9 mouse cellular contexts compared by ENCODE assay signal in the genomic region with DNA sequence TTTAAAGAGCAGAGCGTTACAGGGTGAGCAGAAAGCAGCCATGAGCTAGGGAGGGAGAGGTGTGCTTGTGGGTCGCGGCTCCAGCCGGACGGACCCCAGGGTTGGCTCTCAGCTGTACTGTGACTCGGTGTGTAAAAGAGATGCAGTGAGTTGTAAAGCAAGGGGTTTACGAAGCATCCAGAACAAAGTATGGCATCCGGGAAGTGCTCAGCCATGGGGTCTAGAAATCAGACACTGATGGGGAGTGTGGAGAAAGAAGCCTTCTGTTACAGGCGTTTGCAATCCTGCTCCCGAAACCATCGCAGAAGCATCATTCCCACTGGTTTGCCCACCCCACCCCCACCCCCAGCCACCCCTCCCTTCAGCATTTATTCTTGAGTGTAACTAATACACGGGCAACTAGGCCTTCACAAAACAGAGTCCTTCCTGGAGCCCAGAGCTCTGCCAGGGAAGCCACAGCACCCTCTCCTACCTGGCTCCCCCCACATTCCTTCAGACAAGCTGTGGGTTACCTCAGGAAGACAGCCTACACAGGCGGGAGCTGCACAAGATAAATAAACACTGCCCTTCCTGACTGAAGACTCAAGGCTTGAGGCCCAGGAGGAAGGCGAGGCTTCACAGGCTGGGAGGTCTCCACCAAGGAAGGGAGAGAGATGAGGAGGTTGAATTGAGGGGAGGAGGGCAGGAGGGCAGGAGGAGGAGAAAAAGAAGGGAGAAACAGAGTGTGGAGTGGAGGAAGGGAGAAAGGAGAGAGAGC.
DNase-seq lines count a peak whose midpoint lies in the region; ATAC-seq lines count a peak whose summit lies in the region.
"Had no signal": no experiment of that assay in that cellular context is flagged by ENCODE, and none has a peak within 500 bp of the region (broad histone marks: within the 10 kb centered on the region; RNA-seq: fewer than 3 reads in every experiment).

No protein-coding gene starts in this region.

- intact Hi-C loops in heart, postnatal 10 days (cut with DNase I) = no loop called here

- H3K9me3 ChIP-seq in heart, embryonic 13.5 days = no peaks in the 10 kb centered on the region
- no peaks in the 10 kb centered on the region for H3K9me3 ChIP-seq in hindbrain, embryonic 13.5 days
- H3K9me3 ChIP-seq in midbrain, embryonic 12.5 days = no peaks in the 10 kb centered on the region

- H3K36me3 ChIP-seq in heart, embryonic 13.5 days = no peaks in the 10 kb centered on the region
- H3K36me3 ChIP-seq in hindbrain, embryonic 13.5 days = no peaks in the 10 kb centered on the region
- no peaks in the 10 kb centered on the region for H3K36me3 ChIP-seq in midbrain, embryonic 12.5 days

- H3K4me2 ChIP-seq in heart, embryonic 13.5 days = peak overlapping the region; percentile 31; the same call in 1 of the 2 replicates
- peak overlapping the region; percentile 32 for H3K4me2 ChIP-seq in hindbrain, embryonic 13.5 days
- peak overlapping the region; percentile 21 for H3K4me2 ChIP-seq in midbrain, embryonic 12.5 days (replicated peaks)

- no peak overlapping the region; the same call in 1 of the 2 replicates for H3K9ac ChIP-seq in heart, embryonic 13.5 days
- peak overlapping the region; percentile 4; the same call in 1 of the 2 replicates for H3K9ac ChIP-seq in hindbrain, embryonic 13.5 days
- H3K9ac ChIP-seq in midbrain, embryonic 12.5 days (replicated peaks) = peak overlapping the region; percentile 28; the same call in 1 of the 2 replicates

- H3K4me1 ChIP-seq in heart, embryonic 13.5 days = peaks cover 17% of the 10 kb centered on the region
- peaks cover 24% of the 10 kb centered on the region for H3K4me1 ChIP-seq in hindbrain, embryonic 13.5 days (replicated peaks)
- peaks cover 19% of the 10 kb centered on the region for H3K4me1 ChIP-seq in midbrain, embryonic 12.5 days

- no peak for DNase-seq in heart, postnatal 10 days
- DNase-seq in ZHBTc4 (ENCODE audit: low read depth, low spot score) = peak; percentile 34
- DNase-seq in frontal cortex, adult 2 months (ENCODE audit: extremely low spot score in 1 of 2, low spot score in 1 of 2) = no peak
- no peak for DNase-seq in thymus, postnatal 36 days
- DNase-seq in frontal cortex, postnatal 14 days (ENCODE audit: low spot score in 2 of 2) = no peak
- DNase-seq: thymus, postnatal 4 days had no signal

- ATAC-seq in heart, embryonic 13.5 days (ENCODE audit: extremely low read depth, insufficient number of reproducible peaks, low FRiP score, low TSS enrichment) = no peak
- ATAC-seq in hindbrain, embryonic 13.5 days (ENCODE audit: low FRiP score) = peak; percentile 40
- peak; percentile 59; the same call in 1 of the 2 replicates for ATAC-seq in midbrain, embryonic 12.5 days (ENCODE audit: low FRiP score, low read depth)

- H3K4me3 ChIP-seq in heart, embryonic 13.5 days = no peak overlapping the region
- H3K4me3 ChIP-seq in hindbrain, embryonic 13.5 days = no peak overlapping the region
- H3K4me3 ChIP-seq in midbrain, embryonic 12.5 days = no peak overlapping the region

- H3K27me3 ChIP-seq in heart, embryonic 13.5 days (replicated peaks) = no peaks in the 10 kb centered on the region
- no peaks in the 10 kb centered on the region for H3K27me3 ChIP-seq in hindbrain, embryonic 13.5 days
- no peaks in the 10 kb centered on the region for H3K27me3 ChIP-seq in midbrain, embryonic 12.5 days

- peak overlapping the region; percentile 56 for H3K27ac ChIP-seq in heart, embryonic 13.5 days (replicated peaks)
- peak overlapping the region; percentile 73 for H3K27ac ChIP-seq in hindbrain, embryonic 13.5 days
- peak overlapping the region; percentile 72 for H3K27ac ChIP-seq in midbrain, embryonic 12.5 days (replicated peaks)

- 63% methylated on average over 14 of the region's 14 CpGs for WGBS in heart, embryonic 13.5 days
- 53% methylated on average over 14 of the region's 14 CpGs for WGBS in hindbrain, embryonic 13.5 days
- 71% methylated on average over 14 of the region's 14 CpGs for WGBS in midbrain, embryonic 12.5 days
